Mouse (Mus musculus): Measurements from ENCODE around the gene Timm17a. TPM values are rescaled to one million over a fixed set of nuclear protein-coding genes. Genes with fewer than 3 reads are reported as not detected.

The Timm17a gene
- 73.1 and 76.2 TPM in 2 replicates for polyA plus RNA-seq (2012; rRNA removed)

DNA sequence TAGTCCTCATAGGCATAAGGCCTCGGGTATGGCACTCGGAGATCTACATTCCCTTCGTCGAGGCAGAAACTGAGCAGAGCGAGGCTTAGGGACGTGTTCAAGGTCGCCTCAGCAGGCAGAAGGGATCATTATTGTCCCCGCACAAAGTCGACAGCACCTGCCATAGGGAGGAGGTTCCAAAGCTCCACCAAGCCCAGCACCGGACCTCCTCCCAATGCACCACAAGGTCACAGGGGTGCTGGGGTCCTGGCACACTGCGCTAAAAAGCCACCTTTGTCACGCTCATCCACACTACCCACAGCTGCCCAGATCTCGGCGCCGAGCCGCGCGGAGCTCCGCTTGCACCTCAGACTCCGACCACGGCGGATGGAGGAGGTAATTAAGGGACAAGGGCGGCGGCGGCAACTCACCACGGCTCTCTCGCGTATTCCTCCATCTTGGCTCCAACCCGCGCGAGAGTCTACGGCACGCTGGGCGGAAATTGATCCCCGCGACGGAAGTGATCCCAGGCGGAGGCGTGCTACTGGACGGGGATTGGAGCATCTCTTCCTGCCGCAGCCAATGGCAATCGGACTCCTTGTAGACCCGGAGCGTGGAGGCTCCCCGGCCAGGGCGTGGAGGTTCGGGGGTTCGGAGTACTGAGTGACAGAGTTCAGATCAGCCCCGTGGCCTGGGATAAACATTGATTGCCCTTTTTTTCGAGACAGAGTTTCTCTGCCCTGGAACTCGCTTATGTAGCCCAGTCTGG lies at the start of gene Timm17a:
TSS of gene Timm17a (minus strand) at position 495 of the 748 bp plus-strand sequence.
- DNase-seq (ENCODE audit: extremely low spot score in 1 of 2, low spot score in 1 of 2) = peak; percentile 91 to 97

DNA sequence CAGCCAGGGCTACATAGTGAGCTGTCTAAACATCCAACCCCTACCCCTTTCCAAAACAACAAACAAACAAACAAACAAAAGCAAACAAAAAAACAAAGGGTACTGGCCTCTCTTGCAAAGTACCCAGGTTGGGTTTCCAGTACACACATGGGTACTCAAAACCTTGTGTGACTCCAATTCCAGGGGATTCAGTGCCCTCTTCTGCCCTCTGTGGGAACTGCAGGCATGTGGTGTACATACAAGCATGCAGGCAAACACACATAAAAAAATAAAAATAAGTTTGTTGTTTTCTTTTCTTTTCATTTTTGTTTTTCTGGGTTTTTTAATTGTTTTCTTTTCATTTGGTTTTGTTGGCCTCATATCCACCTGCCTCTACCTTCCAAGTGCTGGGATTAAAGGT lies 48.5 kb upstream of the Timm17a start:
- DNase-seq (ENCODE audit: extremely low spot score in 1 of 2, low spot score in 1 of 2) = no peak

DNA sequence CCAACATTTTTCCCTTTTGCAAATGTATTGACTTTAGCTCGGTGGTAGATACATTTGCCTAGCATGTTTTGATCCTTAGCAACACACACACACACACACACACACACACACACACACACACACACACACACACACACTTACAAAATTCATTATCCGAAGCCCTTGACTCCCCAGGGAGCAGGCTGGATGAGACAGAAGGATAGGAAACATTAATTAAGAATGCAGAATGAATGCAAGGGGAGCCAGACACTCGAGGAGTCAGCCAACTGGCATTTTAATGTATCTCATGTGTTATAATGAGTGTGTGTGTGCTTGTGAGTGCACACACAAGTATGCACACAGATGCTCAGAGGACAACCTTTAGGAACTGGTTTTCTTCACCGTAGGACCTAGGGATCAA lies 47.9 kb upstream of the Timm17a start:
- DNase-seq (ENCODE audit: extremely low spot score in 1 of 2, low spot score in 1 of 2) = no peak

DNA sequence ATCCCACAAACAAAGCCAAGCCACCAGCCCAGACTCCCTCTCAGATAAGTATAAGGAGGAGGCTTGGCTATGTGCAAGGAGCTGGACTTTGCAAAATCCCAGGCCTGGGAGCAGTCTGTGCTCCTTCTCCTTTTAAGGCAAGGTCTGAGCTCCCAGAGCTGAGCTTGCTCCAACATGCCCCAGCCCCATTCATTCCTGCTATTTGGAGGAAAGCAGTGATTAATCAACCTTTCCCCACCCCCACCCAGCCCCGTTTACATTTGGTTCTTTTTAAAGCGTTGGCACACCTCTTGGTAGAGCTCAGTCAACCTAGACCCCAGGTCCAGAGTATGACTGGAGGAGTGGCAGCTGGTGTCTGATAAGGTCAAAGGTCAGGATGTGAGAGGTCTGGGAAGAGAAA lies 45.5 kb upstream of the Timm17a start:
- DNase-seq (ENCODE audit: extremely low spot score in 1 of 2, low spot score in 1 of 2) = no peak

DNA sequence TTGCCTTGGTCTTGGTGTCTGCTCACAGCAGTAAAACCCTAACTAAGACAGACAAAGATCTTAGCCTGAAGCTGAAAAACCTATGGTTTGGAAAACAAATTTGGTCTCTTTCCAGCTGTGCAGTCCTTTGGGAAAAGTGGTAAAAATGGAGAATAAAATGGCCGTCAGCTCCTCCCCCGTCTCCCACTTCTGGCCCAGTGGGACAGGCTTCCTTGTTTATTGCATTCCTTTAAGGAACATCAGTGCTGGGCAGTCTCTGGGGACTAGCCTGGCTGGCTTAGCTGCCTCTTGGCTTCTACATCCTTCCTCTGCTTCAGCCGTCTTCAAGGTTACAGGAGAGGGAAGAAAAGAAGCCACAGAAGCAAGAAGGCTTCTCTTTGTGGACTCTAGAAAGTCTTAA lies 38.4 kb upstream of the Timm17a start:
- DNase-seq (ENCODE audit: extremely low spot score in 1 of 2, low spot score in 1 of 2) = no peak

DNA sequence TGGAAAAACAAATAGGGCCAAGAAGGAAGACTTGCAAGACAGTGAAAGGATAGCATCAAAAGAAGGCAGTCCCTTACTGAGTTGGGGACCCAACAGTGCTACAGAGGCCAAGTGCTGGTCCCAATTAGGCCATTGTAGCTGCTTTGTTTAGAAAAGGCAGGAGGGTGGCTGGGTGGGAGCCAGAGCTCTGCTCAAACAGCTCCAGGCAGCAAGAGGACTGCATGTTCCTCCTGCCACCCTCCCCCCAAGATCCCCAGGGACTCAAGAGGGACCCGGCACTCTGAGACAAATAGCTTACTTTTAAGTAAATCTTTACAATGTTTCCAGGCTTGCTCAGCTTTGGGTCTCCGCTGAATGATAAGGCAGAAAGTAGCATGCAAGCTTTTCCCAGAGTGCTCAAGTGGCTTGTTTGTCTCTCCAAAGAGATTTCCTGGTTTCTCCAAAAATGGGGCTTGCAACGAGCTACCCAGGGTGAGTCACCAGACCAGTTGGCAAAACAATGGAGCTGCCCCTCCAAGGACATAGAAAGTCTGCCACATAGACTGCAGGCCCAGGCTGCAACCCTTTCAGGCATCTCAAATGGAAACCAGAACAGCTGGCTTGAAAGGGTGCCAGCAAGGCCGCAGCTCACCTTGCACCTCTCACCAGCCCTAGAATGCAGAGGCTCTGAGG lies 34.1 kb upstream of the Timm17a start:
- peak; percentile 25 to 46 for DNase-seq (ENCODE audit: extremely low spot score in 1 of 2, low spot score in 1 of 2)

DNA sequence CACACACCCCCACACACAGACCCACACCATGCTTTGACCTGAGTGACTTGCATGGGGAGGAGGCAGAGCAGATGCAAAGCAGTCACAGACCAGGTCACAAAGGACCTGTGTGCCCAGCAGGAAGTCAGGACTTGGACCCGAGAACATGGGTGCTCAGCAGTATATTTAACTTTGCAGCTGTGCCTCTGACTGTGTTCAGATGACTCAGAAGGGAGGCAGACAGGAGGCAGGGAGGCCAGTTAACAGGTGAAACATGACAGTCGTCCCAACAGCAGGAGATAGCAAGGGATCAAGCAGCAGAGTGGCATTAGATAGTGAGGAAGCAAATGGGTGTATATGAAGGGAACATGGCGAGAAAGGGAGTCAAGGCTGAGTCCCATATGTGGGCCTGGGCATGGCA lies 33.3 kb upstream of the Timm17a start:
- DNase-seq (ENCODE audit: extremely low spot score in 1 of 2, low spot score in 1 of 2) = no peak

DNA sequence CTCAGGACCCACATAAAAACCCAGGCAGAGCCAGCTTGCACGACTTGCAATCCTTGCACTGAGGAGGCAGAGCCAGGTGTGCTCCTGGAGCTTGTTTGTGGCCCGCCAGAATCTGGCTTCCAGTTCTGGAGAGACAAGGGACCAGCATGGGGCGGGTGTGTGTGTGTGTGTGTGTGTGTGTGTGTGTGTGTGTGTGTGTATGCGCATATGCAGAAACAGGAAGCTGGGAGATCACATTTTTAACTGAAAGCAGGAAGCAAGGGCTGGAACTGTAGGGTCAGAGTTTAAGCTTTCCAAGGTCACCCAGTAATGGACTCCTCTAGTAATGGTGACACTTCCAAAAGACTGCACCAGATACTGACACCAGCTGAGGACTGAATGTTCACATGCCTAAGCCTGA lies 30.4 kb upstream of the Timm17a start:
- no peak for DNase-seq (ENCODE audit: extremely low spot score in 1 of 2, low spot score in 1 of 2)

DNA sequence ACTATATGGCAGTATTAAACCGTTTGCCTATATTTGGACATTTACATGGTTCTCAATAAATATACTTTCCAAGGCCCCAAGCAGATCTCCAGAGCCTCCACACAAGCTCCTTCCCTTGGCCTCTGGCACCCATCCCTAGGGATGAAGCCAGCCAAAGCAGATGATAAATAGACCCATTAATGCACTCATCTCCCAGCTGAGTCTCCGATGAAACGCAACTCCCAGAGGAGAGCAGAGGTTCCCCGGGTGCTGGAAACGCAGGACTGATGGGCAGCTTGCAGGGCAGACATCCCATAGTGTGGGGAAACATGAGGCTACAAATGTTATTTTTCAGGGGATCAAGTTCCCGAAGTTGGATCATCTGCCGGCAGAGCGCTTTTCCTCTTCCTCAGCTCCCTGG lies 28.4 kb upstream of the Timm17a start:
- no peak for DNase-seq (ENCODE audit: extremely low spot score in 1 of 2, low spot score in 1 of 2)

DNA sequence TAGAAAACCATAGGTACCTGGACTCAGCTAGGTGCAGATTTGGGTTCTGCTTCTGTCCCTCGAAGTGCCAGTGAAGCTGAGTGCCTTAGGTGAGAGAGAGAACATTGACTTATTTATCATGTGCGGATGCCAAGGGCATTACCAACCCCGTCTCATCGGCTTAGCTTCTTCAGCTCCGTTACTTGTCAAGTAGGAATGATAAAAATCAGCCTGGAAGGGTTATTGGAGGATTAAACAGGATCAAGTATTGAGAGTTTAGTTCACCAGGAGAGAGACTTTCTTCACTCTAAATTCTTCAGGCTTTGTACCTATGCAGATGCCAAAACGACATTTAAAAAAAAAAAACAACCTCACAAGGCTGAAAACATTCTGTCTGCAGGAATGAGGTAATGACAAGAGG lies 17.0 kb upstream of the Timm17a start:
- no peak for DNase-seq (ENCODE audit: extremely low spot score in 1 of 2, low spot score in 1 of 2)

DNA sequence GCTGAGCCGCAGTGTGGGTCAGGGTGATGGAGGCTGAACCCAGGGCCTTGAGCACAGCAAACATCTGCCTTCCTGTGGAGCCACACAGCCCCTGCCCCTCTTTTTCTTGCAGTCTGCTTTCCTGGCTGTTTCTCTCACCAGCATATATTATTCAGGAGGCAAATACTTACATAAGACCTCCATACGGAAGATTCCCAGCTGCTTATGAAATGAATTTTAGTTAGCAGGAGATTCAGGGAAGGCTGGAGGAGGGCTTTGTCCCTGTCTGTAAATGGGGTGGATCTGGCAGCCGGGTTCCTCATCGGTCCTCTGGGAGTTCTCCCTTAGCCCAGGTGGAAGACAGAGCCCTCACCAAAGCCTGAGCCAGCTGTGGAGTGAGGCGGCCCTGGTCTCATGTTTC lies 14.8 kb upstream of the Timm17a start:
- peak in 1 of 2 experiments; percentile 35 for DNase-seq (ENCODE audit: extremely low spot score in 1 of 2, low spot score in 1 of 2)

DNA sequence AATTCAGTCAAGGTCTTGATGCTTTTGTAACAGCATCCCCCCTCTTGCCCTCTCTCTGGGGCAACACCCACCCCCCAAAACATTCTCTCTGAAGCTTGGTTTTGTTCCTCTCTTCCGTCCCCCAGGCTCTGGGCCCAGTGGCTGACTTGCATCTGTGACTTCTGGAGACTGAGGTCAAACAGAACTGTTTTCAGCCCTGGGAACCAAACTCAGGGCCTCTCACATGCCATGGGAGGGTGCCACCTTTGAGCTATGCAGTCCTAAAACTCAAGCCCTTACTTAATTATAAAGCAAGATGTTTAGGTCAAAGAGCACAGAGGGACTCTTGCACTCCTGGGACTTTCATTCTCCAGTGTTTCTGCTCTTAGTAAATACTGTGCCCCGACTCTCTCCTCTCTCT lies 12.4 kb upstream of the Timm17a start:
- DNase-seq (ENCODE audit: extremely low spot score in 1 of 2, low spot score in 1 of 2) = no peak

DNA sequence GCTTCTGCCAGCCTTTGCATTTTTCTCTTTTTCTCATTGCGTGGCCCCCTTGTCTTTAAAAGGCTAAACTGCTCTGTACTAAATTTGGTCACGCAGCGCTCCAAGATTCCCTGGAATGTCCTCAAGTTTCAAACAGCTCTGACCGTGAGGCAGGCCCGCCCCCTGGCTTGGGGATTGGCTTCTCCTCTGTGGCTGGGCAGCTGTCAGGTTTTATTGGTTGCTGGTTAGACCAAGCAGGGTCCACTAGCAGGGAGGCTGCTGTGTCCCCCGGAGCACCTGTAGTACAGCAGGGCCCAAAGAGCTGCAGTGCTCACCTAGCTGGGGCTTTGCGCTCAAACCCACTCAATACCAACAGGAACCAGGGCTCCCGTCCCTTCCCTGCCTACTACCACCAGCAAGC lies 11.0 kb upstream of the Timm17a start, which contains the start of gene Lmod1:
TSS of gene Lmod1 (plus strand) at position 237 of the 400 bp plus-strand sequence.
- no peak for DNase-seq (ENCODE audit: extremely low spot score in 1 of 2, low spot score in 1 of 2)

DNA sequence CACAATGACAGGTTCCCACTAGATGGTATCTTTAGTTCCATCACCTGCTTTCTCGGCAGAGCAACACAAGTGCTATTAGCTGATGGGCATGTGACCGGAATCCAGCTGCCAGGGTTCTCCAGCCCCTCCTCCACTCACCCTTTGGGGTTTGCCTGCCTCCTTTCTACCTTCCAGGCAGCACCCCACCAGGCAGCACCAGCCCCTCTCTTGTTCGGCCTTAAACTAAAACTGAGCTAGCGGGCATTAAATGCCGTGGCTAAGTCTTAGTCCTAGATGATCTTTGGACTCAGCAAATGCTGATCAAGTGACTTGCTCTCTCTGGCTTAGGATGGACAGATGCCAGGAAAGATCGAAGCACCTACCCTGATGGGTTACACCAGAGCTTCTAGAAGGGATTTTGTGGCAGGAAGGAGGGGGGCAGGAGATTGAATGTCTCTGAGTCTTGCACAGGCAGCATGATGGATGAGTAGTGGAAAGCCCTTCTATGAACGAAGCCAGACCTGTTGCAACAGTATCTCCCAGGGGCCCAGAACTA lies 9.9 kb upstream of the Timm17a start:
- no peak for DNase-seq (ENCODE audit: extremely low spot score in 1 of 2, low spot score in 1 of 2)

DNA sequence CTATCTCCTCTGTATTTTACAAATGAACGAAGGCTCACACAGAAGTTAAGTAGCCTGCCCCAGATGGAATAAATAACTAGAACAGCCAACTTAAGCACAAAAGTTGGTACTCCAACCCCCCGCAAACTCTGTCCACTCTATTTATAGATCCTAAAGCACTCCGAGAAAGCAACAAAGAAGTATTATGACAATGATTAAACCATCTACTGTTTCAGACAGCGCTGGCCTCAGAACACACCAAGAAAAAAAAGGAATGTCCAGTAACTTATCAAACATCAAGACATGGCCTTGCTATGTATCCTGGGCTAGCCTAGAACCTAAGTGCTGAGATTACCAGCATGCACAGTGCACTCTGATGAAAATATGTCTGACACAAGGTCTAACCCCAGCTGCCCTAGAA lies 1.4 kb downstream of the Timm17a start:
- DNase-seq (ENCODE audit: extremely low spot score in 1 of 2, low spot score in 1 of 2) = no peak

DNA sequence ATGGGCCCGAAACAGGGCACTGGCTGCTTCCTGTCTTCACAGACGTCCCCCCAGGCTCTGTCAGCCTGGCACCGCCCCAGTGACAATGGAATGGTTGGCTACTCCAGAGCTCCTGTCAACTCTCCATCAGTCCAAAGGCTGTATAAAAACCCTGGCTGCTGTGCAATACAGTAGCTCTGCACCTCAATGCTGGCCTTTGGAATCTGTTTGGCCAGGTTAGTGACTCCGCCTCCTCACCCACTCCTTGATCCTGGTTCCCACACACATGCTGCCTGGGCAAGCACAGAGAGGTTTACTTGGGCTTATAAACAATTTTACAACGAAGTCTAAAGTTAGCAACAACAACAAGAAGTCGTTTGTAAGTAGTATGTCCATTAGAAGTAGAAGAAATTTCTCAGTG lies 2.2 kb downstream of the Timm17a start:
- DNase-seq (ENCODE audit: extremely low spot score in 1 of 2, low spot score in 1 of 2) = no peak

DNA sequence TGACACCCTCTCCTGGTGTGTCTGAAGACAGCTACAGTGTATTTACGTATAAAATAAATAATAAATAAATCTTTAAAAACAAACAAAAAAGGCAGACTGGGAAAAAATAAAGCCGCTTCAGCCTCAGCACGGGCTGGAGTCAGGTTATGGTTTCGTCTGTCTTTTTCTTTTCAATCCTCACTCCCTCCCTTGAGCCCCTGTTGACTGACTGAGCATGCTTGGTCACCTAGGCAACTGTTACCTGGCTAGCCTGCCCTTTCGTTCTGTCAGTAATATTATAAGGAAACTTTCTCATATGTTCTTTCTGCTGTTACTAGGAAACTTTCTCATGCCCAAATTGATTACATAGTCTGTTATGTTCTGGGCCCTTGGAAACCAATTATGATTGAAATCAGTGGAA lies 22.7 kb downstream of the Timm17a start:
- no peak for DNase-seq (ENCODE audit: extremely low spot score in 1 of 2, low spot score in 1 of 2)

DNA sequence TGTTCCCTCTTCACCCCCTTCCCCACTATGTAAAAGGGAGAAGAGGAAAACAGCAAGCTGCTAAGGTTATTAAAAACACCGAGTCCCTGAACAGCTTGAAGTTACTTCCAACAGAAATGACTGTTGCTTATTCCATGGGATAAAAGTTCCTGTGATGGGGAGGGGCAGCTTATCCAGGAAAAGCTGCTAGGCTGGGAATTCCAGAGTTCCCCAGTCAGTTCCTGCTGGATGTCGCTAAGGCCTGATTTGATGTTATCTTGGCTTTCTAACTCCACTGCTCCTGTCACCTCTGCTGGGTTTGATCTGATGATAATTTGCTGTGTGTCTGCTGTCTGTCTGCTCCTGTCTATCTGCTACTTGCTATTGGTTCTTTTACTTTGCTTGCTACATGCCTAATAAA lies 27.3 kb downstream of the Timm17a start:
- no peak for DNase-seq (ENCODE audit: extremely low spot score in 1 of 2, low spot score in 1 of 2)

DNA sequence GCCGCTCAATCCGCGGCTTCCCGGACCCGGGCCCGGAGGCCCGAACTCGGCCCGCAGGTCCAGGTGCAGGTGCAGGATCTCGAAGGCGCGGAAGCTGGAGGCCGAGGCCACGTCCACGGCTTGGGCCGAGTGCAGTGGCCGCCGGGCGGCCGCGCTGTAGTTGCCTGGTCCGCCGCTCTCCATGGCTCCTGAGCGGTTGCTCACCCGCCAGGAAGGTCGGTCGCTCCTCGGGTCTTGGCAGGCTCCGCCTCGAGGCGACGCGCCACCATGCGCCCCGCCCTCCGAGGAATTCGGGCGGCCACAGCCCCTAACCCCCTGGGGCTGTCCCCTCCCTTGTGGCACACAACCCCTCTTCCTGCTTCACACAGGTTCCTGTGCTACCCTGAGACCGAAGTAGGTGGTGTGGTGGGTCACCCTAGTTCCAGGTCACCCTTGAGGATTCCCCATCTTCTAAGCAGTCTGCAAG lies 29.7 kb downstream of the Timm17a start, which contains the start of gene Rnpep:
TSS of gene Rnpep (minus strand) at position 259 of the 466 bp plus-strand sequence.
- peak in 1 of 2 experiments; percentile 63 for DNase-seq (ENCODE audit: extremely low spot score in 1 of 2, low spot score in 1 of 2)

DNA sequence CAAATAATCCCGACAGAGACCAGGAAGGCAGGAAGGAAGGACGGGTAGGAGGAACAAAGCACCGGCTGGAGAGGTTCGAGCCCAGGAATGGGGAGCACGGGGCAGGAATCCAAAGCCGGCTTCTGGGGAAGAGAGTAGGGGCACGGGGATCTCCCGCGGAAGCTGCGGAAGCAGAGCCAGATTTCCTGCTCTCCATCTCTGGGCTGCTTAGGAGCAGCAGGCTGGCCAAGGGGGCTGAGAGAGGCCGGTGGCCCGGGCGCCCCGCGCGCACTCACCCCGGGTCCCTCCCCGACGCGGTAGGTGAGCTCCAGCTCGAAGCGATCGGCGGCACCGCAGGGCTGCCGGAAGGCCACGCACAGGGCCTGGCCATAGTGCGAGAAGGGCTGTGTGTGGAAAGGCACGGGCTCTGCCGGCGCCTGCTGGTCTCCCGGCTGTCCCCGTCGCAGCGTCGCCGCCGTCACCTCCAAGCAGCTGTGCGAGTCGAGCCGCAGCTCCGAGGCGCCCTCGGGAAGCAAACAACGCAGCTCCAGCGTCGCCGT lies 30.2 kb downstream of the Timm17a start:
- DNase-seq (ENCODE audit: extremely low spot score in 1 of 2, low spot score in 1 of 2) = peak in 1 of 2 experiments; percentile 42

DNA sequence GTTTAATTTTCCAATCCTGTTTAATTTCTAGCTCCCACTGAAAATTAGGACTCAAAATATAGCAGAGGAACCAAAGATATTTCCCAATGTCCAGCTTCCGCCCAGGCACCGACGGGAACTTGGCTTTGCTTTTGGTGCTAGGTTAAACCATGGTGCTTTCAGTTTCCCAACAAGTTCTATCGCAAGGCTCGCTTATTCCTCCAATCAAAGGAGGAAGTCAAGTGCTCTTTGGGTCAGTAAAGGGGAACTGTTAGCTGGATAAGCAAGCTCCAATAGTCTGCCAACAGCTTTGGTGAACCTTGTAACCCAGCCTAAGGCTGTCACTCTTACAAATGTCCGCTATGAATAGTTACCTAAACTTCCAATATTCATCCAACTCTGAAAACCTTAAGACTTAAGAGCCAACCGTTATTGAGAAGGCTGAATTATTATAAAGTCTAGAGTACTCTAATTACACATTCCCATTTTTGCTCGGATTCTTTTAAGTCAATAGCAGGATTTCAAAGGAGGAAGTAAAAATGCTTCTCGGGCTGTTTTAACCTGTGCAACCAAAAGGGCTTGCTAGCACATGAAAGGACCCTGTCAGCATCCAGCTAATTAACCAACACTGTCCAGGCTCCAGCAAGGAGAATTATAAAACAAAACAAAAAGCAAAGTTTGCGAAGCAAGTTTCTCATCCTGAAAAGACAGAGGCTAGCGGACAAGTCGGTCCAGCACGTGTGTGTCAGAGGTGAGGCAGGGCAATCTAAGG lies 30.9 kb downstream of the Timm17a start:
- DNase-seq (ENCODE audit: extremely low spot score in 1 of 2, low spot score in 1 of 2) = no peak
